Mouse (Mus musculus) heart, postnatal 25 days (tissue): ENCODE measurements around the gene Peak1. TPM values are rescaled to one million over a fixed set of nuclear protein-coding genes. Genes with fewer than 3 reads are reported as not detected.
A peak's percentile ranks its signal among the peaks of the same experiment; 100 is the strongest.

ENCODE experiments used
- DNase-seq: peaks from one replicate; pipeline ENCODE4 v3.0.0; 2022; ENCODE audit warnings: low spot score
- intact Hi-C: fragments of 180-260 bp; cut with DNase I; formaldehyde crosslinking; loops from one replicate; pipeline ENCODE4 v1.15.1; 2025
- total RNA-seq, 2 experiments: library from RNA; stranded (reverse); gene quantifications; 2 replicates each; pipeline ENCODE4 v1.2.3; 2021

The Peak1 gene
- total RNA-seq, 2 experiments from 2014 or later: 35.1 to 38.0 TPM

- intact Hi-C loops: loop anchor here (5.0 kb wide), 2 partner anchors 91 to 206 kb away; no protein-coding TSS in a partner anchor
- peak; percentile 67 for DNase-seq
Observed at GRCm38 (mm10) chr9:56418738-56419239, 922 bp upstream of the Peak1 start.

- intact Hi-C loops: loop anchor here (1.0 to 5.0 kb wide), 5 partner anchors 89 to 205 kb away; no protein-coding TSS in a partner anchor
- DNase-seq: peak; percentile 78
Observed at GRCm38 (mm10) chr9:56417415-56417947, 386 bp downstream of the Peak1 start.

- intact Hi-C loops: loop anchor here (2.0 to 5.0 kb wide), 3 partner anchors 89 to 204 kb away; no protein-coding TSS in a partner anchor
Observed at GRCm38 (mm10) chr9:56415935-56416607, 1.8 kb downstream of the Peak1 start.

GRCm38 (mm10) chr9:56415393-56415792 is 2.5 kb downstream of the Peak1 start:
- no peak for DNase-seq
- intact Hi-C loops: loop anchor here (5.0 kb wide), 2 partner anchors 88 to 203 kb away; no protein-coding TSS in a partner anchor

More at GRCm38 (mm10) chr9:56415935-56416607, 1.8 kb downstream of the Peak1 start:
- no peak for DNase-seq

- intact Hi-C loops: no loop called here
- no peak for DNase-seq
Observed at GRCm38 (mm10) chr9:56414322-56414721, 3.5 kb downstream of the Peak1 start.

GRCm38 (mm10) chr9:56412716-56413115 is 5.2 kb downstream of the Peak1 start:
- DNase-seq: no peak
- intact Hi-C loops: no loop called here

GRCm38 (mm10) chr9:56409928-56410327 is 7.9 kb downstream of the Peak1 start:
- no peak for DNase-seq
- intact Hi-C loops: no loop called here

GRCm38 (mm10) chr9:56404619-56405018 is 13.2 kb downstream of the Peak1 start:
- intact Hi-C loops: no loop called here
- no peak for DNase-seq

GRCm38 (mm10) chr9:56396306-56396705 is 21.6 kb downstream of the Peak1 start:
- intact Hi-C loops: no loop called here
- no peak for DNase-seq

GRCm38 (mm10) chr9:56392857-56393256 is 25.0 kb downstream of the Peak1 start:
- intact Hi-C loops: no loop called here
- DNase-seq: no peak

- no peak for DNase-seq
- intact Hi-C loops: no loop called here
Observed at GRCm38 (mm10) chr9:56382786-56383185, 35.1 kb downstream of the Peak1 start.

GRCm38 (mm10) chr9:56374401-56374800 is 43.5 kb downstream of the Peak1 start:
- intact Hi-C loops: no loop called here
- DNase-seq: no peak

GRCm38 (mm10) chr9:56370710-56371109 is 47.2 kb downstream of the Peak1 start:
- no peak for DNase-seq

GRCm38 (mm10) chr9:56368814-56369213 is 49.1 kb downstream of the Peak1 start:
- no peak for DNase-seq
- intact Hi-C loops: no loop called here

More at GRCm38 (mm10) chr9:56370710-56371109, 47.2 kb downstream of the Peak1 start:
- intact Hi-C loops: no loop called here

GRCm38 (mm10) chr9:56363306-56363705 is 54.6 kb downstream of the Peak1 start:
- no peak for DNase-seq
- intact Hi-C loops: no loop called here

GRCm38 (mm10) chr9:56359261-56359660 is 58.6 kb downstream of the Peak1 start:
- no peak for DNase-seq
- intact Hi-C loops: no loop called here

- DNase-seq: no peak
- intact Hi-C loops: no loop called here
Observed at GRCm38 (mm10) chr9:56355186-56355585, 62.7 kb downstream of the Peak1 start.

GRCm38 (mm10) chr9:56346321-56346720 is 71.5 kb downstream of the Peak1 start:
- intact Hi-C loops: no loop called here
- no peak for DNase-seq

- no peak for DNase-seq
- intact Hi-C loops: no loop called here
Observed at GRCm38 (mm10) chr9:56339426-56340195, 78.3 kb downstream of the Peak1 start.

GRCm38 (mm10) chr9:56334363-56334762 is 83.5 kb downstream of the Peak1 start:
- no peak for DNase-seq
- intact Hi-C loops: no loop called here

- DNase-seq: no peak
- intact Hi-C loops: no loop called here
Observed at GRCm38 (mm10) chr9:56332774-56333173, 85.1 kb downstream of the Peak1 start.
